Mouse (Mus musculus) heart, postnatal 0 days (tissue): ENCODE results near the gene Ppp2r5d. TPM values are rescaled to one million over a fixed set of nuclear protein-coding genes. Genes with fewer than 3 reads are reported as not detected.

Experiments used
- ATAC-seq: fragments of 200-750 bp; cut with Nextera tagmentation; 2 replicates; pipeline ENCODE4 v1.8.0; 2017; ENCODE audit warnings: low read depth, moderate number of reproducible peaks, moderate library complexity; ENCODE audit not compliant: insufficient read depth
- DNase-seq: peaks from one replicate; pipeline ENCODE4 v3.0.0-alpha.2; 2016; ENCODE audit warnings: low spot score
- H3K27ac ChIP-seq: fragments of 300-500 bp; sonication (generic); 2 replicates; pipeline ENCODE4 v1.5.1; 2014; ENCODE audit warnings: low read depth, mild to moderate bottlenecking
- H3K27me3 ChIP-seq: fragments of 300-500 bp; sonication (generic); 2 replicates; pipeline ENCODE4 v1.6.1; 2014; ENCODE audit warnings: low read length, mixed read lengths; ENCODE audit not compliant: control insufficient read depth, insufficient read depth
- H3K36me3 ChIP-seq: fragments of 300-500 bp; sonication (generic); replicated peaks from 2 replicates; pipeline ENCODE4 v1.6.1; 2014; ENCODE audit warnings: low read length, mixed read lengths; ENCODE audit not compliant: control insufficient read depth, insufficient read depth
- H3K4me1 ChIP-seq: fragments of 300-500 bp; sonication (generic); 2 replicates; pipeline ENCODE4 v1.6.1; 2014; ENCODE audit warnings: antibody characterized with exemption; ENCODE audit not compliant: control insufficient read depth, insufficient read depth
- H3K4me2 ChIP-seq: fragments of 300-500 bp; sonication (generic); 2 replicates; pipeline ENCODE4 v1.6.1; 2014; ENCODE audit warnings: low read depth, mild to moderate bottlenecking, low read length, moderate library complexity
- H3K4me3 ChIP-seq: fragments of 300-500 bp; sonication (generic); 2 replicates; pipeline ENCODE4 v1.5.1; 2014; ENCODE audit warnings: low read depth, low read length
- H3K9ac ChIP-seq: fragments of 300-500 bp; sonication (generic); replicated peaks from 2 replicates; pipeline ENCODE4 v1.6.1; 2014; ENCODE audit warnings: low read depth, low read length, mixed read lengths
- H3K9me3 ChIP-seq: fragments of 300-500 bp; sonication (generic); replicated peaks from 2 replicates; pipeline ENCODE4 v1.6.1; 2016; ENCODE audit warnings: low read length; ENCODE audit not compliant: control insufficient read depth
- CTCF ChIP-seq: IDR thresholded peaks from 2 replicates; pipeline ENCODE4 v1.5.1; 2016; ENCODE audit warnings: antibody characterized with exemption, control low read depth, low read depth
- EP300 ChIP-seq: IDR thresholded peaks from 2 replicates; pipeline ENCODE4 v1.6.1; 2016; ENCODE audit warnings: antibody characterized with exemption, low read depth
- WGBS: fragments of 180-500 bp; shearing (Covaris S2); extraction: QIAGEN DNeasy Blood & Tissue Kit; methylation state at CpG from one replicate; pipeline ENCODE4 v1.1.7; 2014; 5-methylcytosine and 5-hydroxymethylcytosine counted together
- polyA plus RNA-seq: library from polyadenylated mRNA; unstranded; fragments of >200 nt; fragmentation: Nextera tagmentation; extraction: Ambion mirVana; gene quantifications from 2 replicates; pipeline ENCODE4 v1.2.1, GENCODE M21; 2015
- total RNA-seq: library from RNA; depleted of rRNA; stranded (reverse); fragments of >200 nt; gene quantifications from 2 replicates; pipeline ENCODE4 v1.2.3, GENCODE M21; 2014; ENCODE audit warnings: low replicate concordance

Gene Ppp2r5d
- total and polyA plus RNA-seq, 2 experiments from 2014 or later, result 25.2 to 46.3 TPM

DNA sequence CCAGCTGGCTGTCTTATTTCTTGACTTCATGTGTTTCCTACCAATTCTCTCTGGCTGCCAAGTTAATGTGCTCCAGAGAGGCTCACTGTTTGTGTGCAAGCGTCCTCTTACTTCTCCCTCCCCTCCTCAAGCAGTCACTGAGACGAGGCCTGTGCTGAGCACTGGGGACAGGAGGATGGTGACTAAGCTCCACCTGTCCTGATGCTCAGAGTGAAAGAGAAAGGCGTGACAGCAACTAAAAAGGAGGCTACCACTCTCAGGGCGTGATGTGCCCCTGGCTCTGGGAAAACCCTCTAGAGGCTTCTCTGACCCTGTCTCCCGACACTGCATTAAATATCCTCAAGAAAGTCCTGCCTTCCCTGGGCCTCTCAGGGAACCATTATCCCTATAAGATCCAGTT lies 44.4 kb upstream of the Ppp2r5d start:
- Histone ChIP-seq H3K27ac (no peak overlapping the region), H3K4me1 (0 out of 2 replicates have a peak, but pooled peaks cover 7% of the 10 kb centered on the region), H3K27me3 (no peaks in the 10 kb centered on the region), H3K36me3 (peaks cover 15% of the 10 kb centered on the region), H3K4me3 (no peak overlapping the region), H3K9me3 (no peaks in the 10 kb centered on the region), H3K9ac (no peak overlapping the region), H3K4me2 (no peak overlapping the region)
- WGBS, result 89% methylated on average over 5 of the region's 5 CpGs
- TF ChIP-seq CTCF (no peak), EP300 (no peak)
- ATAC-seq (no peak), DNase-seq (no peak)

DNA sequence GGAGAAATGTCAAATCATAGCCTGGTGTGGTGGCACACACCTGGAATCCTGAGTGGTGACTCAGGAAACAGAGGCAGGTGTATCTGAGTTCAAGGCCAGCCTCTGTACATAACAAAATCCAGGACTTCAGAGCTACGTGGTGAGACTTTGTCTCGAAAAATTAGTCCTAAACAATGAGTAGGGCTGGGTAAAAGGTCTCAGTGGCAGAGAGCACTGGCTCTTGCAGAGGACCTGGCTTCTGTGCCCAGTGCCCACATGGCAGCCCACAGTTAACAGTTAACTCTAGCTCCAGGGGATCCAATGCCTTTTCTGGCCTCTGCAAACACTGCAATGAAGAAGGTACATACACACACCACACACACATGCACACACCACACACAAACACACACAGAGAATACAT lies 42.9 kb upstream of the Ppp2r5d start:
- H3K9me3 ChIP-seq, result no peaks in the 10 kb centered on the region
- no peak overlapping the region for H3K9ac ChIP-seq
- no peak overlapping the region for H3K4me3 ChIP-seq
- ATAC-seq, result no peak
- 93% methylated on average over 2 of the region's 2 CpGs for WGBS
- TF ChIP-seq CTCF, result no peak
- no peak for TF ChIP-seq EP300
- peaks cover 24% of the 10 kb centered on the region for H3K36me3 ChIP-seq
- H3K27ac ChIP-seq, result no peak overlapping the region
- 0 out of 2 replicates have a peak, but pooled peaks cover 7% of the 10 kb centered on the region for H3K4me1 ChIP-seq
- no peaks in the 10 kb centered on the region for H3K27me3 ChIP-seq
- no peak overlapping the region for H3K4me2 ChIP-seq
- DNase-seq, result no peak

DNA sequence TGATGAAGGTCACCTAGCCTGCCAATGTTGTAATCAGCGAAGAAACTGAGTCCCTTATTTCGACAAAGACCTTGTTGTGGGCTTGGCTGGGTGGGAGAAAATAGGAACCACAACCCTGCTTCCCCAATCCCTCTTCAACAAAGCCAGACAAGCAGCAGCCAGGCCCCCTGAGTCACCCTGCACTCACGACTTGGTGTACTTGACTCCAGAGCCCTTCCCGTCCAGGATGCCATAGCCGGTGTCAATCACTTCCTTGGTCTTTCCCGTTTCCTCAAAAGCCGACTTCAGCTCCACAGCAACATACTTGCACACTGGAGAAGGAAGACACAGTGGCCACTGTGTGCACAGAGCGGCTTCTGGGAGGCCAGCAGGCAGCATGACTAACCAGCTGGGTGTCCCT lies 42.3 kb upstream of the Ppp2r5d start:
- H3K9me3 ChIP-seq, result no peaks in the 10 kb centered on the region
- peaks cover 28% of the 10 kb centered on the region for H3K36me3 ChIP-seq
- DNase-seq (no peak), ATAC-seq (no peak)
- TF ChIP-seq CTCF, result no peak
- no peak for TF ChIP-seq EP300
- 75% methylated on average over 8 of the region's 8 CpGs for WGBS
- H3K4me1 ChIP-seq, result 0 out of 2 replicates have a peak, but pooled peaks cover 7% of the 10 kb centered on the region
- no peak overlapping the region for H3K9ac ChIP-seq
- no peak overlapping the region for H3K4me2 ChIP-seq
- no peak overlapping the region for H3K4me3 ChIP-seq
- H3K27me3 ChIP-seq, result no peaks in the 10 kb centered on the region
- no peak overlapping the region for H3K27ac ChIP-seq

DNA sequence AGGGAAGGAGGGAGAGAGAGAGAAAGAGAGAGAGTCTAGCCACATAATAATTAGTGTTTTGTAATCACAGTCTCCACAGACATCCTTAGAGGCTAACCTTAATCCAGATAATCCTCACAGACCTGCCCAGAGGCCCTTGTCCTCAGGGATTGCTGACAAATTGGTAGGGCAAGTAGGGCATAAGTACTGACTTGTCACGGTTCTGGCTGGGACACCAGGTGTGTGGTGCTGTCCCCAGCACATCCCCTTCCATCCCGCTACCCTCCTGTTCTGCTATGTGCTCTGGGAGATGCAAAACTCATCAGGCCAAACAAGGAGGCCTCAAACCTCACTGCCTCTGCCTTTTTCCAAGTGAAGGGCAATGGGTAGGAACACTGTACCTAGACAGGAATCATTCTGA lies 40.6 kb upstream of the Ppp2r5d start:
- Histone ChIP-seq H3K4me1 (no peaks in the 10 kb centered on the region), H3K4me3 (no peak overlapping the region), H3K27me3 (no peaks in the 10 kb centered on the region), H3K27ac (no peak overlapping the region), H3K4me2 (no peak overlapping the region), H3K9ac (no peak overlapping the region), H3K36me3 (peaks cover 28% of the 10 kb centered on the region), H3K9me3 (no peaks in the 10 kb centered on the region)
- no peak for TF ChIP-seq CTCF
- TF ChIP-seq EP300, result no peak
- ATAC-seq, result no peak
- DNase-seq, result no peak
- WGBS, result 75% methylated on average over 2 of the region's 2 CpGs

DNA sequence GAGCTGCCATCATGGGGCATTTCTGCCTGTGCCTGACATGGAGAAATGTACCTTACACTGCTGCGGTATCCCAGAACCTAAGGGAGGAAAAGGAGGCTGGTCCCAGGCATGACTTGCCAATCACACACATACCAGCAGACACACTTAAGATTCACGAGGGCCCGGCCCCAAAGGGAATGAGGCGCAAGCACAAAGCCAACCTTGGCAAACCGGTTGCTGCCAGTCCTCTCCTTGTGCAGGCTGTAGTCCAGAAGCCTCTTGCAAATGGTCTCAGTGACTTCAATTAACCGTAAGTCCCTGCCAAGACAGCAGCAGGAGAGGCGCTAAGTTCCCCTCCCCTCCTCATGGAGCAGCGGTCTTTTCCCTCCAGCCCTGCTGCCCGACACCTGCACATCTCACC lies 38.1 kb upstream of the Ppp2r5d start:
- no peak overlapping the region for H3K9ac ChIP-seq
- no peaks in the 10 kb centered on the region for H3K4me1 ChIP-seq
- no peak for ATAC-seq
- H3K27me3 ChIP-seq, result no peaks in the 10 kb centered on the region
- DNase-seq, result no peak
- no peak overlapping the region for H3K4me2 ChIP-seq
- no peak overlapping the region for H3K4me3 ChIP-seq
- 82% methylated on average over 9 of the region's 9 CpGs for WGBS
- no peaks in the 10 kb centered on the region for H3K9me3 ChIP-seq
- TF ChIP-seq EP300 (no peak), CTCF (no peak)
- no peak overlapping the region for H3K27ac ChIP-seq
- peaks cover 28% of the 10 kb centered on the region for H3K36me3 ChIP-seq

DNA sequence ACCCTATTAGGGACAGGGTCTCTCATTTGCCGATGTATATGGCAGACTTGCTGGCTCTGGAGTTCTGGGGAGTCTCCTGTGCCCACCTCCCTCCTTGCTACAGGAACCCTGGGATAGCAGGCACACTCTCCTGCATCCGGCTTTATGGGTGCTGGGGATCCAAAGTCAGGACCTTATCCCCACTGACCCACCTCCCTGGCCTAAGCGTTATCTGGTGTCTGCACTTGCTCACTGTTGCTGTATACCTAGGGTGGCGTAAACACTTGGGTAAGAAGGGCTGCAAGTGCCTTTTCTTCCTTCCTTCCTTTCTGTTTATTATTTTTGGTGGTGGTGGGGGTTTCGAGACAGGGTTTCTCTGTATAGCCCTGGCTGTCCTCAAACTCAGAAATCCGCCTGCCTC lies 36.4 kb upstream of the Ppp2r5d start:
- Histone ChIP-seq H3K4me3 (no peak overlapping the region), H3K9me3 (no peaks in the 10 kb centered on the region), H3K9ac (no peak overlapping the region), H3K27me3 (no peaks in the 10 kb centered on the region), H3K4me2 (no peak overlapping the region), H3K27ac (no peak overlapping the region), H3K4me1 (no peaks in the 10 kb centered on the region), H3K36me3 (peaks cover 26% of the 10 kb centered on the region)
- no peak for DNase-seq
- TF ChIP-seq CTCF (no peak), EP300 (no peak)
- 92% methylated on average over 6 of the region's 6 CpGs for WGBS
- no peak for ATAC-seq
